ENCODE assay signal across 8 mouse cellular contexts in the genomic region with DNA sequence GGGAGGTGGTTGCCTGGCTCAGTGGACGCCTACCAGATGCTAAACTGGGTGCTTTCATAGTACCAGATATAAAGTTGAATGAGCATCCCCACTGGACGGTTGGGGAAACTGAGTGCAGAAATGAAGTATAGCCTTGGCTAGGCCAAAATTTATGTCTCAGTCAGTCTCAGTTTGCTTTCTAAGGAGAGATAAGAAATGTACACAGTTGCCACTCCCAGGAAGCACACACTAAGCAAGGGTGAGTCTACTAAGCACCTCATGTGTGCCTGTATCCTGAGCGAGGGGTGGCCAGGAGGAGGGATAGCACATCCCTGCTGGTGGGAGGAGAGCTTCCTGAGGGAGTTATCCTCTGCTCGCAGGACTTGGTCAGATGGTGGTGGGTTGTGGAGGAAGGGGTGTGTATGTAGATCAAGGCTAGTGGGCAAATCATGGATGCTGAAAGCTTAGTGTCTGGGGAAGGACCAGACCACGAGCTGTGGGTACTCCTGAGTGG. TPM values are rescaled to one million over a fixed set of nuclear protein-coding genes. Genes with fewer than 3 reads are reported as not detected.
DNase-seq lines count a peak whose midpoint lies in the region; ATAC-seq and TF ChIP-seq lines count a peak whose summit lies in the region.

No protein-coding gene starts in this region.

- no peak overlapping the region for H3K9ac ChIP-seq in kidney, postnatal 0 days (ENCODE audit: low read depth, low read length)
- H3K9ac ChIP-seq in embryonic facial prominence, embryonic 12.5 days, result peak overlapping the region; percentile 91; the same call in 1 of the 2 replicates
- 0 out of 2 replicates have a peak overlapping the region, but pooled peaks have one; percentile 2 for H3K9ac ChIP-seq in hindbrain, embryonic 14.5 days

- H3ac ChIP-seq in myocyte (ENCODE audit: control insufficient read depth, insufficient read length), result peak overlapping the region; percentile 79

- no peak for TF ChIP-seq POLR2A in myocyte (IDR thresholded peaks at IDR 0.05; ENCODE audit: insufficient read length, low read depth)

- H3K27ac ChIP-seq in kidney, postnatal 0 days, result peak overlapping the region; percentile 96
- H3K27ac ChIP-seq in embryonic facial prominence, embryonic 12.5 days, result peak overlapping the region; percentile 87
- no peak overlapping the region for H3K27ac ChIP-seq in hindbrain, embryonic 14.5 days

- no peaks in the 10 kb centered on the region for H3K9me3 ChIP-seq in kidney, postnatal 0 days (replicated peaks; ENCODE audit: low read length)
- no peaks in the 10 kb centered on the region for H3K9me3 ChIP-seq in embryonic facial prominence, embryonic 12.5 days
- no peaks in the 10 kb centered on the region for H3K9me3 ChIP-seq in hindbrain, embryonic 14.5 days (ENCODE audit: control insufficient read depth, low read length)

- no peaks in the 10 kb centered on the region for H3K27me3 ChIP-seq in kidney, postnatal 0 days (ENCODE audit: insufficient read depth, low read length)
- no peaks in the 10 kb centered on the region for H3K27me3 ChIP-seq in embryonic facial prominence, embryonic 12.5 days
- H3K27me3 ChIP-seq in hindbrain, embryonic 14.5 days (ENCODE audit: control insufficient read depth, insufficient read depth, low read length), result no peaks in the 10 kb centered on the region
- peaks cover 10% of the 10 kb centered on the region for H3K27me3 ChIP-seq in myocyte (ENCODE audit: control insufficient read depth, insufficient read depth, insufficient read length)

- H3K4me2 ChIP-seq in kidney, postnatal 0 days (ENCODE audit: low read length), result peak overlapping the region; percentile 80
- H3K4me2 ChIP-seq in embryonic facial prominence, embryonic 12.5 days (replicated peaks), result peak overlapping the region; percentile 95
- H3K4me2 ChIP-seq in hindbrain, embryonic 14.5 days (replicated peaks), result peak overlapping the region; percentile 67
- peak overlapping the region; percentile 86 for H3K4me2 ChIP-seq in myocyte (ENCODE audit: low read depth)

- DNase-seq in kidney, postnatal 0 days (ENCODE audit: low spot score), result no peak
- no peak for DNase-seq in kidney, postnatal 10 days
- DNase-seq in hindbrain, embryonic 14.5 days (ENCODE audit: low spot score), result no peak
- DNase-seq in urinary bladder, postnatal 4 days (ENCODE audit: low spot score in 2 of 2), result no peak
- no peak for DNase-seq in ovary, postnatal 36 days (ENCODE audit: low spot score)

- TF ChIP-seq CTCF in kidney, postnatal 0 days (IDR thresholded peaks at IDR 0.05; ENCODE audit: low read depth), result no peak

- WGBS in kidney, postnatal 0 days, result 10% methylated on average over 5 of the region's 5 CpGs
- 39% methylated on average over 5 of the region's 5 CpGs for WGBS in embryonic facial prominence, embryonic 12.5 days
- WGBS in hindbrain, embryonic 14.5 days, result 47% methylated on average over 5 of the region's 5 CpGs

- H3K4me1 ChIP-seq in kidney, postnatal 0 days (replicated peaks; ENCODE audit: insufficient read depth, low read length), result peaks cover 17% of the 10 kb centered on the region; the same call in 1 of the 2 replicates
- peaks cover 51% of the 10 kb centered on the region for H3K4me1 ChIP-seq in embryonic facial prominence, embryonic 12.5 days
- peaks cover 17% of the 10 kb centered on the region for H3K4me1 ChIP-seq in hindbrain, embryonic 14.5 days (replicated peaks; ENCODE audit: control insufficient read depth, insufficient read depth, low read length)

- no peak for ATAC-seq in kidney, postnatal 0 days (replicated peaks; ENCODE audit: low FRiP score, low read depth)
- 0 out of 2 replicates have a peak, but pooled peaks have one; percentile 0 for ATAC-seq in embryonic facial prominence, embryonic 12.5 days (ENCODE audit: insufficient number of reproducible peaks, insufficient read depth, low FRiP score, low TSS enrichment)
- ATAC-seq in hindbrain, embryonic 14.5 days (ENCODE audit: low FRiP score), result no peak
- ATAC-seq in CD4-positive, CD25-positive, alpha-beta regulatory T cell, adult 4 months, result no peak

- no peaks in the 10 kb centered on the region for H3K79me2 ChIP-seq in myocyte (ENCODE audit: control insufficient read depth, insufficient read depth)

- H3K36me3 ChIP-seq in kidney, postnatal 0 days (ENCODE audit: insufficient read depth, low read length), result peaks cover 16% of the 10 kb centered on the region; the same call in 1 of the 2 replicates
- H3K36me3 ChIP-seq in embryonic facial prominence, embryonic 12.5 days, result peaks cover 15% of the 10 kb centered on the region
- peaks cover 2% of the 10 kb centered on the region; the same call in 1 of the 2 replicates for H3K36me3 ChIP-seq in hindbrain, embryonic 14.5 days (replicated peaks; ENCODE audit: control insufficient read depth, insufficient read depth)
- no peaks in the 10 kb centered on the region for H3K36me3 ChIP-seq in myocyte (ENCODE audit: control insufficient read depth, insufficient read depth)

- H3K4me3 ChIP-seq in kidney, postnatal 0 days (replicated peaks; ENCODE audit: low read depth, low read length), result peak overlapping the region; percentile 89
- H3K4me3 ChIP-seq in embryonic facial prominence, embryonic 12.5 days, result peak overlapping the region; percentile 78
- H3K4me3 ChIP-seq in hindbrain, embryonic 14.5 days (replicated peaks; ENCODE audit: low read length), result no peak overlapping the region
- peak overlapping the region; percentile 54 for H3K4me3 ChIP-seq in myocyte

TF ChIP-seq in myocyte, 11 proteins besides CTCF, POLR2A, EP300 and RAD21:
- no peak for TF ChIP-seq USF1 (IDR thresholded peaks at IDR 0.05; ENCODE audit: low read depth)
- no peak for TF ChIP-seq SRF (IDR thresholded peaks at IDR 0.05; ENCODE audit: control insufficient read depth, insufficient read length, low read depth)
- no peak for TF ChIP-seq TCF12 (IDR thresholded peaks at IDR 0.05; ENCODE audit: insufficient read depth, poor library complexity, severe bottlenecking)
- no peak for TF ChIP-seq E2F4 (IDR thresholded peaks at IDR 0.05; ENCODE audit: insufficient read depth)
- no peak for TF ChIP-seq MAX (IDR thresholded peaks at IDR 0.05; ENCODE audit: low read depth)
- no peak for TF ChIP-seq MYOD1 (IDR thresholded peaks at IDR 0.05; ENCODE audit: control insufficient read depth in 1 of 3, insufficient read length in 2 of 3, low read depth in 2 of 3)
- no peak for TF ChIP-seq REST (IDR thresholded peaks at IDR 0.05; ENCODE audit: insufficient read depth, insufficient read length)
- TF ChIP-seq POLR2AphosphoS2 (IDR thresholded peaks at IDR 0.05; ENCODE audit: insufficient read length, low read depth), result no peak

RNA-seq across cellular contexts. Expression of a gene that starts 36.8 kb away (rescaled TPM):
- 30.5 and 33.0 TPM in 2 replicates for polyA plus RNA-seq in kidney, postnatal 0 days (2015; fragmentation: Nextera tagmentation; extraction: Ambion mirVana)
- 41.5 and 48.1 TPM in 2 replicates for polyA plus RNA-seq in embryonic facial prominence, embryonic 12.5 days (2016; fragmentation: Nextera tagmentation; extraction: Ambion mirVana)
- 37.4 and 41.1 TPM in 2 replicates for polyA plus RNA-seq in hindbrain, embryonic 14.5 days (2014; fragmentation: Nextera tagmentation; extraction: Ambion mirVana)
- 19.9 TPM for polyA plus RNA-seq in myocyte (2012; fragmentation: generic; extraction: Trizol)
- 10 to 100 TPM; 15.6 to 20.0 TPM for polyA plus RNA-seq in CD4-positive, CD25-positive, alpha-beta regulatory T cell, adult 4 months (2017; shearing (Covaris generic))

RNA-seq across cellular contexts. Expression of a gene that starts 43.9 kb away (rescaled TPM):
- 522 and 524 TPM in 2 replicates for polyA plus RNA-seq in kidney, postnatal 0 days (2015; fragmentation: Nextera tagmentation; extraction: Ambion mirVana)
- polyA plus RNA-seq in embryonic facial prominence, embryonic 12.5 days (2016; fragmentation: Nextera tagmentation; extraction: Ambion mirVana), result 513 and 519 TPM in 2 replicates
- polyA plus RNA-seq in hindbrain, embryonic 14.5 days (2014; fragmentation: Nextera tagmentation; extraction: Ambion mirVana), result 74.8 and 75.7 TPM in 2 replicates
- polyA plus RNA-seq in myocyte (2012; fragmentation: generic; extraction: Trizol), result 423 TPM
- 10 to 100 TPM; 20.7 to 33.3 TPM for polyA plus RNA-seq in CD4-positive, CD25-positive, alpha-beta regulatory T cell, adult 4 months (2017; shearing (Covaris generic))

RNA-seq across cellular contexts. Expression of a gene that starts 49.6 kb away (rescaled TPM):
- polyA plus RNA-seq in kidney, postnatal 0 days (2015; fragmentation: Nextera tagmentation; extraction: Ambion mirVana), result 43.8 and 46.8 TPM in 2 replicates
- 59.0 and 60.5 TPM in 2 replicates for polyA plus RNA-seq in embryonic facial prominence, embryonic 12.5 days (2016; fragmentation: Nextera tagmentation; extraction: Ambion mirVana)
- 57.7 and 59.2 TPM in 2 replicates for polyA plus RNA-seq in hindbrain, embryonic 14.5 days (2014; fragmentation: Nextera tagmentation; extraction: Ambion mirVana)
- polyA plus RNA-seq in myocyte (2012; fragmentation: generic; extraction: Trizol), result 101 TPM
- polyA plus RNA-seq in CD4-positive, CD25-positive, alpha-beta regulatory T cell, adult 4 months (2017; shearing (Covaris generic)), result 10 to 100 TPM; 45.5 to 46.5 TPM

RNA-seq across cellular contexts. Expression of a gene that starts 57.4 kb away (rescaled TPM):
- 0.13 and 0.24 TPM in 2 replicates for polyA plus RNA-seq in kidney, postnatal 0 days (2015; fragmentation: Nextera tagmentation; extraction: Ambion mirVana)
- polyA plus RNA-seq in embryonic facial prominence, embryonic 12.5 days (2016; fragmentation: Nextera tagmentation; extraction: Ambion mirVana), result not detected in 2 replicates
- polyA plus RNA-seq in hindbrain, embryonic 14.5 days (2014; fragmentation: Nextera tagmentation; extraction: Ambion mirVana), result not detected in 2 replicates
- polyA plus RNA-seq in myocyte (2012; fragmentation: generic; extraction: Trizol), result 0.44 TPM
- polyA plus RNA-seq in CD4-positive, CD25-positive, alpha-beta regulatory T cell, adult 4 months (2017; shearing (Covaris generic)), result not detected

RNA-seq across cellular contexts. Expression of a gene that starts 57.8 kb away (rescaled TPM):
- 576 and 592 TPM in 2 replicates for polyA plus RNA-seq in kidney, postnatal 0 days (2015; fragmentation: Nextera tagmentation; extraction: Ambion mirVana)
- 1,294 and 1,324 TPM in 2 replicates for polyA plus RNA-seq in embryonic facial prominence, embryonic 12.5 days (2016; fragmentation: Nextera tagmentation; extraction: Ambion mirVana)
- polyA plus RNA-seq in hindbrain, embryonic 14.5 days (2014; fragmentation: Nextera tagmentation; extraction: Ambion mirVana), result 117 and 157 TPM in 2 replicates
- polyA plus RNA-seq in myocyte (2012; fragmentation: generic; extraction: Trizol), result 13,722 TPM
- 100 to 1,000 TPM; 366 to 481 TPM for polyA plus RNA-seq in CD4-positive, CD25-positive, alpha-beta regulatory T cell, adult 4 months (2017; shearing (Covaris generic))
